Mouse (Mus musculus) liver, embryonic 14 days (tissue): ENCODE data around the gene Cntnap5c. TPM values are rescaled to one million over a fixed set of nuclear protein-coding genes. Genes with fewer than 3 reads are reported as not detected.

Source experiments
- polyA plus RNA-seq: library from polyadenylated mRNA; depleted of rRNA; stranded (reverse); fragments of >200 nt; gene quantifications from 2 replicates; pipeline ENCODE4 v1.2.3, GENCODE M21; 2012; rRNA removed

Gene Cntnap5c
- not detected in 2 replicates for polyA plus RNA-seq

GRCm38 (mm10) chr17:57768622-57769610, at the start of gene Cntnap5c:
TSS of gene Cntnap5c (plus strand) at chr17:57769570.

GRCm38 (mm10) chr17:57742119-57742518, 27.3 kb upstream of the Cntnap5c start, which contains the start of gene Gm21834:
TSS of gene Gm21834 (minus strand) at chr17:57742219.

Other genes with a start within 250 kb of the Cntnap5c start
- gene Vmn2r120, start 224.1 kb upstream of the Cntnap5c start, polyA plus RNA-seq = not detected in 2 replicates
- not detected in 2 replicates for gene Gm21834, start 27.4 kb upstream of the Cntnap5c start, polyA plus RNA-seq